Comparison of ENCODE assay signal across 20 mouse cellular contexts in genomic region chr13:99057293-99057588, GRCm38 (mm10).
DNase-seq lines count a peak whose midpoint lies in the region; ATAC-seq and TF ChIP-seq lines count a peak whose summit lies in the region.
"Had no signal": no experiment of that assay in that cellular context is flagged by ENCODE, and none has a peak within 500 bp of the region (broad histone marks: within the 10 kb centered on the region; RNA-seq: fewer than 3 reads in every experiment).

No protein-coding gene starts in this region.

- H3K4me2 ChIP-seq in forebrain, embryonic 16.5 days (ENCODE audit: low read length): no peak overlapping the region
- 0 out of 2 replicates have a peak overlapping the region, but pooled peaks have one; percentile 13 for H3K4me2 ChIP-seq in midbrain, embryonic 16.5 days (ENCODE audit: low read length)
- H3K4me2 ChIP-seq in midbrain, embryonic 11.5 days: no peak overlapping the region
- H3K4me2 ChIP-seq: embryonic facial prominence, embryonic 12.5 days; hindbrain, embryonic 12.5 days; limb, embryonic 12.5 days; liver, embryonic 12.5 days; midbrain, embryonic 12.5 days had no signal

- intact Hi-C loops in left cerebral cortex, adult 2 months (cut with DNase I): loop anchor here (10.0 kb wide), 1 partner anchor 132 kb away; the partner anchor contains the start of gene Tnpo1
- intact Hi-C loops in left cerebral cortex, postnatal 14 days (cut with DNase I): loop anchor here (5.0 kb wide), 1 partner anchor 90 kb away; no protein-coding TSS in a partner anchor

- no peak overlapping the region for H3K9ac ChIP-seq in forebrain, embryonic 16.5 days (replicated peaks; ENCODE audit: low read depth, low read length)
- no peak overlapping the region for H3K9ac ChIP-seq in midbrain, embryonic 16.5 days (ENCODE audit: low read depth, low read length)
- H3K9ac ChIP-seq in midbrain, embryonic 11.5 days (ENCODE audit: low read length): no peak overlapping the region
- H3K9ac ChIP-seq: embryonic facial prominence, embryonic 12.5 days; forebrain, postnatal 0 days; hindbrain, embryonic 12.5 days; limb, embryonic 12.5 days; liver, embryonic 12.5 days; midbrain, embryonic 12.5 days had no signal

- H3K27me3 ChIP-seq in forebrain, embryonic 10.5 days (ENCODE audit: poor library complexity, severe bottlenecking): no peaks in the 10 kb centered on the region
- H3K27me3 ChIP-seq in forebrain, embryonic 16.5 days (replicated peaks; ENCODE audit: control insufficient read depth, insufficient read depth, low read length): no peaks in the 10 kb centered on the region
- no peaks in the 10 kb centered on the region for H3K27me3 ChIP-seq in midbrain, embryonic 16.5 days (ENCODE audit: control insufficient read depth, insufficient read depth, low read depth, low read length)
- no peaks in the 10 kb centered on the region for H3K27me3 ChIP-seq in midbrain, embryonic 11.5 days (ENCODE audit: control insufficient read depth, insufficient read depth, low read length)
- H3K27me3 ChIP-seq: embryonic facial prominence, embryonic 12.5 days; hindbrain, embryonic 12.5 days; limb, embryonic 12.5 days had no signal

- no peaks in the 10 kb centered on the region for H3K36me3 ChIP-seq in forebrain, embryonic 10.5 days (replicated peaks)
- no peaks in the 10 kb centered on the region for H3K36me3 ChIP-seq in forebrain, embryonic 16.5 days (ENCODE audit: control insufficient read depth, insufficient read depth)
- H3K36me3 ChIP-seq in midbrain, embryonic 16.5 days (ENCODE audit: control insufficient read depth, insufficient read depth, low read length): no peaks in the 10 kb centered on the region
- H3K36me3 ChIP-seq in midbrain, embryonic 11.5 days (ENCODE audit: control insufficient read depth, insufficient read depth, low read length): no peaks in the 10 kb centered on the region
- H3K36me3 ChIP-seq: embryonic facial prominence, embryonic 12.5 days; hindbrain, embryonic 12.5 days; limb, embryonic 12.5 days; liver, embryonic 12.5 days; midbrain, embryonic 12.5 days had no signal

- no peak for DNase-seq in forebrain, embryonic 10.5 days (ENCODE audit: extremely low spot score, low spot score)
- DNase-seq in left cerebral cortex, adult 2 months (ENCODE audit: extremely low spot score in 1 of 2, low spot score in 2 of 2): no peak
- no peak for DNase-seq in left cerebral cortex, postnatal 14 days (ENCODE audit: low spot score in 2 of 2)
- DNase-seq in midbrain, embryonic 11.5 days (ENCODE audit: low spot score, missing footprints): no peak
- no peak for DNase-seq in layer of hippocampus, postnatal 10 days (ENCODE audit: low spot score in 2 of 2)
- DNase-seq in gastrocnemius, postnatal 10 days: no peak
- DNase-seq: adrenal gland, postnatal 10 days; cerebellum, adult 9-11 months; forebrain, postnatal 0 days; kidney, postnatal 36 days; thymus, postnatal 4 days had no signal

- peaks cover 7% of the 10 kb centered on the region; the same call in 1 of the 2 replicates for H3K4me1 ChIP-seq in forebrain, embryonic 10.5 days
- H3K4me1 ChIP-seq in forebrain, embryonic 16.5 days (replicated peaks; ENCODE audit: control insufficient read depth, insufficient read depth, low read length): 0 out of 2 replicates have a peak, but pooled peaks cover 5% of the 10 kb centered on the region
- peaks cover 4% of the 10 kb centered on the region; the same call in 1 of the 2 replicates for H3K4me1 ChIP-seq in midbrain, embryonic 16.5 days (ENCODE audit: control insufficient read depth, insufficient read depth, low read length)
- H3K4me1 ChIP-seq in midbrain, embryonic 11.5 days (ENCODE audit: control insufficient read depth, insufficient read depth, low read length): peaks cover 4% of the 10 kb centered on the region; the same call in 1 of the 2 replicates
- H3K4me1 ChIP-seq: embryonic facial prominence, embryonic 12.5 days; liver, embryonic 12.5 days had no signal

- no peak for TF ChIP-seq CTCF in left cerebral cortex, adult 2 months (IDR thresholded peaks at IDR 0.05)

- no peak for ATAC-seq in forebrain, embryonic 16.5 days
- no peak for ATAC-seq in midbrain, embryonic 16.5 days
- no peak; the same call in 1 of the 2 replicates for ATAC-seq in midbrain, embryonic 11.5 days (ENCODE audit: low FRiP score)
- ATAC-seq: activated CD4-positive, CD25-positive, alpha-beta regulatory T cell, adult 4 months; CD4-positive, CD25-positive, alpha-beta regulatory T cell, adult 4 months; forebrain, postnatal 0 days; liver, embryonic 12.5 days had no signal

- H3K27ac ChIP-seq in forebrain, embryonic 10.5 days: peak overlapping the region; percentile 22; the same call in 1 of the 2 replicates
- H3K27ac ChIP-seq in forebrain, embryonic 16.5 days (ENCODE audit: low read length): no peak overlapping the region
- H3K27ac ChIP-seq in left cerebral cortex, adult 2 months: peak overlapping the region; percentile 69
- no peak overlapping the region for H3K27ac ChIP-seq in midbrain, embryonic 16.5 days (ENCODE audit: low read length)
- no peak overlapping the region for H3K27ac ChIP-seq in midbrain, embryonic 11.5 days (ENCODE audit: low read depth, low read length)
- H3K27ac ChIP-seq: embryonic facial prominence, embryonic 12.5 days; hindbrain, embryonic 12.5 days; limb, embryonic 12.5 days; liver, embryonic 12.5 days; midbrain, embryonic 12.5 days had no signal

- 86% methylated on average over 3 of the region's 3 CpGs for WGBS in forebrain, embryonic 10.5 days
- WGBS in forebrain, embryonic 16.5 days: 79% methylated on average over 3 of the region's 3 CpGs
- 72% methylated on average over 3 of the region's 3 CpGs for WGBS in midbrain, embryonic 16.5 days
- WGBS in midbrain, embryonic 11.5 days: 67% methylated on average over 3 of the region's 3 CpGs

- H3K4me3 ChIP-seq in forebrain, embryonic 10.5 days: no peak overlapping the region
- H3K4me3 ChIP-seq in forebrain, embryonic 16.5 days (replicated peaks; ENCODE audit: low read length): no peak overlapping the region
- H3K4me3 ChIP-seq in left cerebral cortex, adult 2 months: no peak overlapping the region
- H3K4me3 ChIP-seq in midbrain, embryonic 16.5 days (ENCODE audit: low read depth, low read length): no peak overlapping the region
- no peak overlapping the region for H3K4me3 ChIP-seq in midbrain, embryonic 11.5 days (ENCODE audit: low read depth, low read length)
- H3K4me3 ChIP-seq: embryonic facial prominence, embryonic 12.5 days; hindbrain, embryonic 12.5 days; limb, embryonic 12.5 days; liver, embryonic 12.5 days; midbrain, embryonic 12.5 days had no signal

- no peaks in the 10 kb centered on the region for H3K9me3 ChIP-seq in forebrain, embryonic 10.5 days
- H3K9me3 ChIP-seq in forebrain, embryonic 16.5 days (ENCODE audit: control insufficient read depth, low read length): no peaks in the 10 kb centered on the region
- no peaks in the 10 kb centered on the region for H3K9me3 ChIP-seq in midbrain, embryonic 16.5 days (replicated peaks; ENCODE audit: control insufficient read depth, low read length, poor library complexity, severe bottlenecking)
- H3K9me3 ChIP-seq in midbrain, embryonic 11.5 days (ENCODE audit: control insufficient read depth, low read length): no peaks in the 10 kb centered on the region
- H3K9me3 ChIP-seq: embryonic facial prominence, embryonic 12.5 days; hindbrain, embryonic 12.5 days; limb, embryonic 12.5 days; liver, embryonic 12.5 days; midbrain, embryonic 12.5 days had no signal

Comparison
In these comparisons a context has a peak if more than half of its experiments do, and no peak if none do; other contexts are left out.
1. H3K27ac ChIP-seq: peak in forebrain, embryonic 10.5 days (single experiment) and left cerebral cortex, adult 2 months (single experiment); none in forebrain, embryonic 16.5 days (single experiment), midbrain, embryonic 16.5 days (single experiment) and midbrain, embryonic 11.5 days (single experiment).